Mouse (Mus musculus): ENCODE data around the gene Lrrc51. TPM values are rescaled to one million over a fixed set of nuclear protein-coding genes. Genes with fewer than 3 reads are reported as not detected.

Gene Lrrc51
- polyA plus RNA-seq (2017; shearing (Covaris generic)) = 3.8 TPM

DNA sequence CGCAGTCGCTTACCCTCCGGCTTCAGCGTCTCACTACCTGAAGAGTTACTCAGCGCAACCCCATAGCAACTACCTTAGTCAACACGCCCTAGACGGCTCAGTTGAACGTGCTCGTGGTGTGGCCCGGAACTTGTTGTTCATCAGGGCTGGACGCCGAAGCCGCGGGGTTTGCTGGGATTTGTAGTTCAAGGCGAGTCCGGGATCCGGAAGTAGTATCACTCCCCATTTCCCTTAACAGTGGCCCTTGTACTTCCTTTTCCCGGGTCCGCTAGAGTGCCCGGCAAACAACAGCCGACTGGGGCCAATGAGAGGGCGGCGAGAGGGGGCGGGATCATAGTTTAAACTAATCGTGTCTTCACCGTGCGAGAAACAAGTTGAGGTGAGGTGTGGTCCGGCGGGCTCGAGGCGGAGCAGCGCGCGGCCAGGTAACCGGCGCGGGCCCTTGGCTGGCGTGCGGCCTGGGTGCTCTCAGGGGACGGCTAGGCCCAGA lies at the start of gene Lrrc51, which contains the start of gene Numa1:
Gene Lrrc51 (minus strand): TSS at position 145 of the 490 bp plus-strand sequence.
Gene Numa1 (plus strand): TSS at position 361 of the 490 bp plus-strand sequence.

GRCm38 (mm10) chr7:101906287-101906681 lies 27.4 kb downstream of the Lrrc51 start, which contains the start of gene Tomt:
TSS of gene Tomt (minus strand) at chr7:101906359.

GRCm38 (mm10) chr7:101905561-101906286 lies 28.0 kb downstream of the Lrrc51 start, which contains the start of gene Lamtor1:
TSS of gene Lamtor1 (plus strand) at chr7:101905904.

GRCm38 (mm10) chr7:101870629-101871028 lies 63.1 kb downstream of the Lrrc51 start, which contains the start of gene Folr1:
TSS of gene Folr1 (minus strand) at chr7:101870788.

GRCm38 (mm10) chr7:101863415-101863814 lies 70.3 kb downstream of the Lrrc51 start, which contains the start of gene Anapc15:
TSS of gene Anapc15 (plus strand) at chr7:101863715.

Other genes with a start within 250 kb of the Lrrc51 start
- gene Phox2a, start 115.6 kb downstream of the Lrrc51 start, polyA plus RNA-seq (2017; shearing (Covaris generic)) = not detected
- gene Inppl1, start 95.7 kb downstream of the Lrrc51 start, polyA plus RNA-seq (2017; shearing (Covaris generic)) = 7.6 TPM
- gene Folr2, start 76.7 kb downstream of the Lrrc51 start, polyA plus RNA-seq (2017; shearing (Covaris generic)) = 0.45 TPM
- 45.9 TPM for gene Anapc15, start 70.2 kb downstream of the Lrrc51 start, polyA plus RNA-seq (2017; shearing (Covaris generic))
- not detected for gene Folr1, start 63.1 kb downstream of the Lrrc51 start, polyA plus RNA-seq (2017; shearing (Covaris generic))
- gene Lamtor1, start 28.0 kb downstream of the Lrrc51 start, polyA plus RNA-seq (2017; shearing (Covaris generic)) = 138 TPM
- gene Tomt, start 27.5 kb downstream of the Lrrc51 start, polyA plus RNA-seq (2017; shearing (Covaris generic)) = 0.77 TPM
- 153 TPM for gene Numa1, start 216 bp upstream of the Lrrc51 start, polyA plus RNA-seq (2017; shearing (Covaris generic))
- 6.2 TPM for gene Il18bp, start 84.8 kb upstream of the Lrrc51 start, polyA plus RNA-seq (2017; shearing (Covaris generic))
- 21.9 TPM for gene Rnf121, start 131.6 kb upstream of the Lrrc51 start, polyA plus RNA-seq (2017; shearing (Covaris generic))
- 29.7 TPM for gene Xndc1, start 131.6 kb upstream of the Lrrc51 start, polyA plus RNA-seq (2017; shearing (Covaris generic))
- 0.99 TPM for gene Xntrpc, start 131.8 kb upstream of the Lrrc51 start, polyA plus RNA-seq (2017; shearing (Covaris generic))
- not detected for gene Trpc2, start 149.2 kb upstream of the Lrrc51 start, polyA plus RNA-seq (2017; shearing (Covaris generic))
- gene Art1, start 167.8 kb upstream of the Lrrc51 start, polyA plus RNA-seq (2017; shearing (Covaris generic)) = 0.12 TPM
- gene Art5, start 175.6 kb upstream of the Lrrc51 start, polyA plus RNA-seq (2017; shearing (Covaris generic)) = 0.92 TPM
- not detected for gene Chrna10, start 182.9 kb upstream of the Lrrc51 start, polyA plus RNA-seq (2017; shearing (Covaris generic))

Data from CD4-positive, CD25-positive, alpha-beta regulatory T cell (primary cell).